Mouse (Mus musculus): Measurements from ENCODE around the gene Sox30.

DNA sequence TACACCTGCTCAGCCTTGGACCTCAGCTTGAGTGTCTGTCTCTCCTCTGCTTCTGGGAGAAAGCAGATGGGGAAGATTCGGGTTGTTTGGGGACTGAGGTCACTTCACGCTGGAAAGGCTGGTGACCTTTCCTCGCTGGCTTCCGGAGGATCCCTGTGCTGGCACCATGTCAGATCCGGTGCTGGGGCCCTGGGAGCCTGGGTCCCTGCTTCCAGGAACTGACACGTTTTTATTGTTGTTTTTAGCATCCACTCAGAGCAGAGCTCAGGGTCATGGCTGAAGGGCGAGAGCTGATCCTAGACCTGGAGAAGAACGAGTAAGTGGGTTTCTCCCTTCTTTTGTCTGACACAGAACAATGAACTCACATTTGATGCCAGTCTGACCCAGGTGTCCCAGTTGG is 84.7 kb downstream of the Sox30 start:
- TF ChIP-seq CTCF (IDR thresholded peaks at IDR 0.05; ENCODE audit: low read depth, low read length) (no peak), POLR2A (IDR thresholded peaks at IDR 0.05; ENCODE audit: borderline replicate concordance, low read depth, low read length) (no peak)

All from bone marrow macrophage, adult 2 months (primary cell).